Mouse (Mus musculus): ENCODE data around the gene Obscn.

GRCm38 (mm10) chr11:58949480-58950431 lies 186.4 kb downstream of the Obscn start:
- no peak for TF ChIP-seq CTCF (IDR thresholded peaks at IDR 0.05; ENCODE audit: borderline replicate concordance, insufficient read depth, low read depth, low read length)
- TF ChIP-seq POLR2A (IDR thresholded peaks at IDR 0.05; ENCODE audit: borderline replicate concordance, insufficient read depth, low read length): peak; percentile 73; the same call in 1 of the 2 replicates
